Mouse (Mus musculus): ENCODE results near the gene Olfr1356.
"Not testable (repeated sequence)": the region's sequence is repeated elsewhere in the genome, so short reads cannot be mapped to it uniquely, and the experiment has no call there.

Olfr1356 gene

DNA sequence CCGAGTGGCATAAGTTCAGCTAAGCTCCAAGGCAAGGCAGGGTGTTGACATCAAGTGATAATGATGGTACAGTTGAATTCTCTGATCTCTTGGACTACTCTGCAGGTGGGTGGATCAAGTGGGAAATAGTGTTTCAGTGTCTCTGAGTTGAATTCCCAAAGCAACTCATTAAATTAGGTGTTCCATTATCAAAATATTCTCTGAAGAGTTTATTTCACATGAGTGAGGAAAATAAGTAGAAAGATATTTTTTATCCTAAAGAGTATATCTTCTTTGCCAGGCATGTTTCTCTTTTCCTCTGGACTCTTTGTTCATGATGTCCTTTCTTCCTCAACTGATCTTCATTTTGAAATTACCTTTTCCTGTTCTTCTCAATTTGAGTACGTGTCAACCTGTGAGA, at the start of gene Olfr1356:
Gene Olfr1356, minus strand, starts transcription at position 101 of the 400 bp plus-strand sequence.
- CTCF ChIA-PET: no interaction called here

DNA sequence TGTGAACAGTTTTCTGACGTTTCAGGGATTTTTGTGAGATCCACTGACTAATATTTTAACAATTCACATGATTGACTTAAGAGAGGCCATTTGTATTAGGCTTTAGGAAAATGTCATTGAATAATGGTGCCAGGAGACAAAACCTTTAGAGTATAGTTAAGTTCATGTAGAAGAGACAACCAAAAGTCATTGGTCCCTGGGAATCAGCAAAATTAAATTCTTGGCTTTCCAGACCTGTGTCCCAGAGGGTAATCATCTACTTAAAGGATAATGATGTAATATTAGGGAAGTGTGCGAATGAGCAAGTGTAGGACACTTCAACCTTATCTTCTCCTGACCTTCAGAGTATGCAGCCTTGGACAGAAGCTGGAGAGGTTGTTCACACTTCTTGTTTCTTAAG, 23.3 kb upstream of the Olfr1356 start, which contains the start of gene Olfr1355:
Gene Olfr1355, plus strand, starts transcription at position 301 of the 400 bp plus-strand sequence.
- CTCF ChIA-PET: no interaction called here

DNA sequence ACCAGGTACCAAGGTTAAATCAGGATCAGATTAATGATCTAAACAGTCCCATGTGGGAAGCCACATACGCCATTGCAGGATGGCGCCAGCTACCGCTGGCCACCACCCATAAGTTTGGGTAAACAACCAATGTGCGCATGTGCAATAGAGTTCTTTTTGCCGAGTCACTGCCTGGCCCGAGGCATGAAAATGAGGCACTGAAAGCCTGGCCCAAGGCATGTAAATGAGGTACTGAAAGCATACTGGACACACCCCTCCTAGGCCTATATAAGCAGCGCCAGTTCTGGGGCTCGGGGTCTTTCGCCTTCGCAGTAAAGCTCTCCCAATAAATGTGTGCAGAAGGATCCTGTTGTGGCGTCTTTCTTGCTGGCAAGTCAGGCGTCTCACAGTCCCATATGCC, 11.5 kb downstream of the Olfr1356 start:
- CTCF ChIA-PET: not testable (repeated sequence)

DNA sequence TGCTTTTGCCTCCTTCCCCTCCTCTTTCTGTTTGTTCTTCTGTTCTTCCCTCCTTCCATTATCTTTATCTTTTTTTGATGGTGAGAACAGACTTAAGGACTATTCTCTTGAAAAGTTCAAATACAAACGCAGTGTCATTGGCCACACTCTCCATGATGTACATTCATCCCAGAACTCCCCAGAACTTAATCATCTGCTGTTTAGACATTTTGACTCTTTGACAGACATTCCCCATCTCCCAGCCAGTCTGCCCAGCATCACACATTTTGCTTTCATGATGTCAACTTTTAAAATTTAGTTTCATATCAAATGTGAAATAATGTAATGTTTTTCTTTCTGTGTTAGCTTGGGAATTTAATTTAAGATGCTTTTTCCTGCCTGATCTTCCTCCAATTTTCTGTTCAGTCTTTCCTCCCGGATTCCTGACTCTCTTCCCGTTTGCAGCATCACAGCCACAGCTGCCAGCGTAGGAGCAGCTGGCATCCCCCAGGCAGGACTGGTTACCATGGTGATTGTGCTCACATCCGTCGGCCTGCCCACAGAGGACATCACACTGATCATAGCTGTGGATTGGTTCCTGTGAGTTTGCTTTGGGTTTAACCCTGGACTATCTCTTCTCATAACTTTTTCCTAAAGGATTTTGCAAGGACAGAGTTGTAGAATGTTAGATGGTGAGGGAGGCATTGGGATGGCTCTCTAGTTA, 39.5 kb downstream of the Olfr1356 start:
- CTCF ChIA-PET: no interaction called here

DNA sequence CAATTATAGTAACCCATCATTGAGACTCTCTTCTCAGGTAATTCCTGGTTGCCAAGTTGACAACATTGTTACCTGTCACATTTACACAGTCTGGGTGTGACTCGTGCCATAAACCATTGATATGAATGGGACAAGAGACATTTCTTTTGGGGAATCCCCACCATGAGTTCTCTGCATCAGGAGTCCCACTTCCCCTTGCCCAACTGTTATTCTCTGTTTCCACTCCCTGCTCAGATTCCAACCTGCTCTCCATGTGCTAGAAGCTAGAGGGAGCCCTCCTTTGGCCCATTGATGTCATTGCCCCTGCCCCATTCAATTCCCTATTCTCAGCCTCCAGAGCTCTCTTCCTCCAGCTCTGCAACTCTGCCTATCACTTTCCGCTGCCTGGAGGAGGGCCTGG, 50.5 kb downstream of the Olfr1356 start:
- CTCF ChIA-PET: no interaction called here
